Mouse (Mus musculus) myocyte (in vitro differentiated cells): ENCODE measurements around the gene Zc2hc1b.

Experiments
- CEBPB ChIP-seq: IDR thresholded peaks from 2 replicates; pipeline ENCODE4 v1.6.1; 2011; ENCODE audit warnings: mild to moderate bottlenecking, moderate library complexity; ENCODE audit not compliant: poor library complexity, insufficient read depth, severe bottlenecking
- MAX ChIP-seq: IDR thresholded peaks from one replicate; pipeline ENCODE4 v1.6.1; 2011; ENCODE audit warnings: low read depth, mild to moderate bottlenecking, control low read depth
- POLR2A ChIP-seq: IDR thresholded peaks from one replicate; pipeline ENCODE4 v1.6.1; 2011; ENCODE audit warnings: low read depth, mild to moderate bottlenecking, control low read depth, moderate library complexity; ENCODE audit not compliant: insufficient read length
- SRF ChIP-seq: IDR thresholded peaks from one replicate; pipeline ENCODE4 v1.6.1; 2011; ENCODE audit warnings: low read depth; ENCODE audit not compliant: control insufficient read depth, insufficient read length
- TCF12 ChIP-seq: IDR thresholded peaks from one replicate; pipeline ENCODE4 v1.6.1; 2011; ENCODE audit warnings: mild to moderate bottlenecking, control low read depth; ENCODE audit not compliant: poor library complexity, insufficient read depth, severe bottlenecking

- TF ChIP-seq CEBPB (no peak), MAX (no peak), POLR2A (no peak), TCF12 (no peak), SRF (no peak)
These were observed 23.0 kb upstream of the Zc2hc1b start for GRCm38 (mm10) chr10:13200862-13201261.
